Mouse (Mus musculus): ENCODE data around the gene Gm42674.

GRCm38 (mm10) chr3:90589947-90590346 lies 11.8 kb upstream of the Gm42674 start, which contains the start of gene S100a2:
- TF ChIP-seq CTCF (IDR thresholded peaks at IDR 0.05; ENCODE audit: low read depth) (no peak), EP300 (IDR thresholded peaks at IDR 0.05; ENCODE audit: low read depth) (no peak)

All from heart, postnatal 0 days (tissue).